Mouse (Mus musculus) C2C12 (cell line): Measurements from ENCODE around the gene Vmn1r201.

Experiments used
- CEBPB ChIP-seq: IDR thresholded peaks from one replicate; pipeline ENCODE4 v1.6.1; 2011; ENCODE audit warnings: low read depth, mild to moderate bottlenecking, control low read depth, moderate library complexity
- CTCF ChIP-seq: IDR thresholded peaks from one replicate; pipeline ENCODE4 v1.5.1; 2011; ENCODE audit not compliant: control insufficient read depth, insufficient read depth, insufficient read length
- MAX ChIP-seq: IDR thresholded peaks from one replicate; pipeline ENCODE4 v1.6.1; 2011; ENCODE audit warnings: mild to moderate bottlenecking, control low read depth
- MYOG ChIP-seq: IDR thresholded peaks from one replicate; pipeline ENCODE4 v1.6.1; 2011; ENCODE audit not compliant: control insufficient read depth, insufficient read length; ENCODE audit errors: extremely low read depth
- USF1 ChIP-seq: IDR thresholded peaks from one replicate; pipeline ENCODE4 v1.6.1; 2011; ENCODE audit warnings: low read depth, mild to moderate bottlenecking, control low read depth, moderate library complexity

- no peak for TF ChIP-seq CTCF
- no peak for TF ChIP-seq CEBPB
- TF ChIP-seq USF1 = no peak
- TF ChIP-seq MAX = no peak
- no peak for TF ChIP-seq MYOG
Observed at GRCm38 (mm10) chr13:22505281-22505680, 33.6 kb downstream of the Vmn1r201 start, which contains the start of gene Vmn1r202.
